Mouse (Mus musculus) lung, adult 2 months (tissue): ENCODE results near the gene Gm42421.

ENCODE experiments used
- CTCF ChIP-seq: fragments of 200-500 bp; IDR thresholded peaks from 2 replicates; pipeline ENCODE4 v1.5.1; 2011; ENCODE audit warnings: mild to moderate bottlenecking, low read length, control low read depth; ENCODE audit not compliant: insufficient read depth
- POLR2A ChIP-seq: fragments of 200-500 bp; IDR thresholded peaks from 2 replicates; pipeline ENCODE4 v1.6.1; 2011; ENCODE audit warnings: low read depth, mild to moderate bottlenecking, control low read depth, low read length, borderline replicate concordance; ENCODE audit errors: extremely low read depth

DNA sequence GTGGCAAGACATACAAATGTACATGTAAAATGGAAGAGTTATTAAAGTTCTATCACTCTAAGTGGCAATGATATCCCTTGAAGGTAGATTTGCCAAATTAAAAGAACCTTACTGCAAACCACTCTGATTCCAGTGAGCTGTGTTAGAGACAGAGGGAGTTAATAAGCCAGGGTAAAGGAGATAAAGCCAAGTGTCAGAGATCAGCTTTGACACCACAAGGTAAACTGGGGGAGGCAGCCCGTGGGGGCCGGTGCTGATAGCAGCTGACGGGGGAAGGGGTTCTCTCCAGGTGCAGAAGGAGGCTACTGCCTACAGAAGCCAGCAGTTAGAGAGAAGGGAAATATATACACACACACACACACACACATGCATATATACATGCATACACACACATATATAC is 44.7 kb downstream of the Gm42421 start:
- TF ChIP-seq CTCF (no peak), POLR2A (no peak)
